ENCODE assay signal across 17 mouse cellular contexts in genomic region chr9:28825821-28826220, GRCm38 (mm10).
"Had no signal": no experiment of that assay in that cellular context is flagged by ENCODE, and none has a peak within 500 bp of the region (broad histone marks: within the 10 kb centered on the region; RNA-seq: fewer than 3 reads in every experiment).

No protein-coding gene starts in this region.

- DNase-seq: kidney, adult 11 months; kidney, adult 9 months; kidney, postnatal 36 days; liver; liver, embryonic 13.5 days; liver, postnatal 0 days; lung, postnatal 14 days; right cerebral cortex, postnatal 4 days; thymus, postnatal 36 days had no signal

- H3K4me3 ChIP-seq: limb, embryonic 12.5 days; liver, embryonic 13.5 days; lung, embryonic 15.5 days; megakaryocyte, embryonic 14.5 days; midbrain, embryonic 15.5 days; neural tube, embryonic 13.5 days; stomach, embryonic 15.5 days had no signal

- H3K27ac ChIP-seq: kidney, postnatal 0 days; limb, embryonic 12.5 days; liver, embryonic 13.5 days; lung, embryonic 15.5 days; macrophage; midbrain, embryonic 15.5 days; neural tube, embryonic 13.5 days; stomach, embryonic 15.5 days had no signal
